Mouse (Mus musculus) CH12.LX (cell line): Measurements from ENCODE around the gene Tnk1. TPM values are rescaled to one million over a fixed set of nuclear protein-coding genes. Genes with fewer than 3 reads are reported as not detected.
A peak's percentile ranks its signal among the peaks of the same experiment; 100 is the strongest.

Experiments used
- DNase-seq: peaks from one replicate; pipeline ENCODE4 v3.0.0-alpha.2; 2013; ENCODE audit errors: extremely low read depth
- H3K27ac ChIP-seq: 2 replicates; pipeline ENCODE4 v1.5.1; 2012; ENCODE audit warnings: low read depth, mild to moderate bottlenecking, control low read depth, moderate library complexity; ENCODE audit not compliant: insufficient read depth
- H3K27me3 ChIP-seq: replicated peaks from 2 replicates; pipeline ENCODE3; 2012; ENCODE audit warnings: inconsistent platforms
- H3K36me3 ChIP-seq, 2 experiments: replicated peaks in 1 of 2; 2 replicates each; pipeline versions ENCODE3 to v1.6.1; 2012; ENCODE audit warnings: inconsistent platforms in 1 of 2, low read length in 1 of 2, mild to moderate bottlenecking in 1 of 2, mixed read lengths in 1 of 2, moderate library complexity in 1 of 2; ENCODE audit not compliant: control insufficient read depth in 1 of 2, insufficient read depth in 1 of 2
- H3K4me1 ChIP-seq, 2 experiments: 2 replicates each; pipeline ENCODE4 v1.6.1; 2012; ENCODE audit warnings: inconsistent platforms in 1 of 2, moderate library complexity in 1 of 2; ENCODE audit not compliant: insufficient read depth in 2 of 2, control insufficient read depth in 1 of 2
- H3K4me2 ChIP-seq: 2 replicates; pipeline ENCODE4 v1.6.1; 2012; ENCODE audit warnings: low read depth, mild to moderate bottlenecking, control low read depth; ENCODE audit not compliant: poor library complexity, insufficient read depth, severe bottlenecking
- H3K4me3 ChIP-seq, 3 experiments: fragments of 150-350 bp in 1 of 3; sonication (generic) in 1 of 3; replicated peaks in 1 of 3; 2 replicates each; pipeline versions ENCODE3 to v1.5.1; 2011 to 2012; ENCODE audit warnings: low read depth in 2 of 3, low read length in 2 of 3, mild to moderate bottlenecking in 2 of 3, moderate library complexity in 2 of 3, control low read depth in 1 of 3, improper control_type of control experiment in 1 of 3, inconsistent platforms in 1 of 3, mixed read lengths in 1 of 3; ENCODE audit not compliant: poor library complexity in 1 of 3
- H3K79me2 ChIP-seq: replicated peaks from 2 replicates; pipeline ENCODE4 v1.6.1; 2012; ENCODE audit warnings: mild to moderate bottlenecking, moderate library complexity; ENCODE audit not compliant: control insufficient read depth, poor library complexity, insufficient read depth, severe bottlenecking; ENCODE audit errors: extremely low read depth
- H3K9ac ChIP-seq: 2 replicates; pipeline ENCODE4 v1.6.1; 2012; ENCODE audit warnings: low read depth, mild to moderate bottlenecking, control low read depth, moderate library complexity; ENCODE audit not compliant: insufficient read depth
- H3K9me3 ChIP-seq: replicated peaks from 2 replicates; pipeline ENCODE3; 2012; ENCODE audit warnings: low read length, inconsistent platforms, mixed read lengths
- BHLHE40 ChIP-seq: IDR thresholded peaks from 2 replicates; pipeline ENCODE4 v1.6.1; 2011; ENCODE audit warnings: mild to moderate bottlenecking, low read depth, low read length, improper control_type of control experiment
- CHD1 ChIP-seq: IDR thresholded peaks from 2 replicates; pipeline ENCODE4 v1.6.1; 2012; ENCODE audit warnings: low read depth, low read length, improper control_type of control experiment, inconsistent platforms
- CHD2 ChIP-seq: IDR thresholded peaks from 2 replicates; pipeline ENCODE4 v1.6.1; 2011; ENCODE audit warnings: low read length, improper control_type of control experiment
- ELF1 ChIP-seq: IDR thresholded peaks from 2 replicates; pipeline ENCODE4 v1.6.1; 2014; ENCODE audit warnings: low read depth, mild to moderate bottlenecking, inconsistent platforms, low read length, improper control_type of control experiment
- ETS1 ChIP-seq: conservative IDR thresholded peaks from 2 replicates; pipeline ENCODE4 v1.6.1; 2012; ENCODE audit warnings: low read depth, mild to moderate bottlenecking, inconsistent platforms, low read length, improper control_type of control experiment, moderate library complexity
- HCFC1 ChIP-seq: IDR thresholded peaks from 2 replicates; pipeline ENCODE4 v1.6.1; 2012; ENCODE audit warnings: low read depth, mild to moderate bottlenecking, inconsistent platforms, low read length, improper control_type of control experiment
- IRF4 ChIP-seq: IDR thresholded peaks from 2 replicates; pipeline ENCODE4 v1.6.1; 2014; ENCODE audit warnings: low read depth, mild to moderate bottlenecking, inconsistent platforms, low read length, improper control_type of control experiment
- KAT2A ChIP-seq: IDR thresholded peaks from 2 replicates; pipeline ENCODE4 v1.6.1; 2012; ENCODE audit warnings: low read length, improper control_type of control experiment, inconsistent platforms; ENCODE audit not compliant: insufficient replicate concordance
- MAX ChIP-seq: IDR thresholded peaks from 2 replicates; pipeline ENCODE4 v1.6.1; 2011; ENCODE audit warnings: low read length, improper control_type of control experiment
- MYC ChIP-seq: IDR thresholded peaks from 2 replicates; pipeline ENCODE4 v1.6.1; 2011; ENCODE audit warnings: low read depth, mild to moderate bottlenecking, improper control_type of control experiment, low read length
- NELFE ChIP-seq: IDR thresholded peaks from 2 replicates; pipeline ENCODE4 v1.6.1; 2011; ENCODE audit warnings: low read depth, low read length, improper control_type of control experiment
- PAX5 ChIP-seq: IDR thresholded peaks from 2 replicates; pipeline ENCODE4 v1.6.1; 2012; ENCODE audit warnings: low read length, inconsistent platforms, mixed read lengths
- POLR2A ChIP-seq: IDR thresholded peaks from 2 replicates; pipeline ENCODE4 v1.6.1; 2011; ENCODE audit warnings: low read depth, mild to moderate bottlenecking, improper control_type of control experiment, low read length
- POLR2AphosphoS2 ChIP-seq: IDR thresholded peaks from 2 replicates; pipeline ENCODE4 v1.6.1; 2011; ENCODE audit warnings: low read depth, low read length, improper control_type of control experiment
- RCOR1 ChIP-seq: conservative IDR thresholded peaks from 2 replicates; pipeline ENCODE4 v1.6.1; 2012; ENCODE audit warnings: low read depth, mild to moderate bottlenecking, inconsistent platforms, low read length, improper control_type of control experiment
- SIN3A ChIP-seq: IDR thresholded peaks from 2 replicates; pipeline ENCODE4 v1.6.1; 2012; ENCODE audit warnings: low read length, improper control_type of control experiment, inconsistent platforms
- TBP ChIP-seq: conservative IDR thresholded peaks from 2 replicates; pipeline ENCODE4 v1.6.1; 2011; ENCODE audit warnings: low read depth, low read length, improper control_type of control experiment
- TCF12 ChIP-seq: IDR thresholded peaks from 2 replicates; pipeline ENCODE4 v1.6.1; 2014; ENCODE audit warnings: low read depth, mild to moderate bottlenecking, inconsistent platforms, low read length, improper control_type of control experiment
- USF1 ChIP-seq: IDR thresholded peaks from 2 replicates; pipeline ENCODE4 v1.6.1; 2014; ENCODE audit warnings: low read depth, mild to moderate bottlenecking, inconsistent platforms, low read length, improper control_type of control experiment
- ZC3H11A ChIP-seq: IDR thresholded peaks from 2 replicates; pipeline ENCODE4 v1.6.1; 2012; ENCODE audit warnings: low read depth, mild to moderate bottlenecking, inconsistent platforms, low read length, improper control_type of control experiment
- dilution Hi-C: fragments of 300-500 bp; cut with MboI; formaldehyde crosslinking; loops from 2 replicates; pipeline ENCODE4 v1.14.3; 2020; ENCODE audit warnings: low sequenced_read_pairs; ENCODE audit not compliant: extremely low pct_unique_long_range_greater_than_20kb, extremely low pct_ligation_motif_present
- in situ Hi-C: fragments of 300-500 bp; cut with MboI; formaldehyde crosslinking; loops from 3 replicates; pipeline ENCODE4 v1.14.3; 2019; ENCODE audit warnings: low sequenced_read_pairs, low pct_ligation_motif_present, low pct_unique_long_range_greater_than_20kb, mixed read lengths
- polyA plus RNA-seq: library from polyadenylated mRNA; unstranded; fragments of >175 nt; gene quantifications from 2 replicates; pipeline ENCODE4 v1.2.1, GENCODE M21; 2012; ENCODE audit warnings: low read depth; ENCODE audit not compliant: insufficient read length
- total RNA-seq, 2 experiments: library from RNA; depleted of rRNA; stranded (reverse); fragments of 300-350 nt in 1 of 2; fragments of >200 nt in 1 of 2; gene quantifications; 2 replicates each; pipeline ENCODE4 v1.2.3; 2012 to 2014

The Tnk1 gene
- total and polyA plus RNA-seq, 3 experiments, result 0.13 to 0.30 TPM; not detected in 1

DNA sequence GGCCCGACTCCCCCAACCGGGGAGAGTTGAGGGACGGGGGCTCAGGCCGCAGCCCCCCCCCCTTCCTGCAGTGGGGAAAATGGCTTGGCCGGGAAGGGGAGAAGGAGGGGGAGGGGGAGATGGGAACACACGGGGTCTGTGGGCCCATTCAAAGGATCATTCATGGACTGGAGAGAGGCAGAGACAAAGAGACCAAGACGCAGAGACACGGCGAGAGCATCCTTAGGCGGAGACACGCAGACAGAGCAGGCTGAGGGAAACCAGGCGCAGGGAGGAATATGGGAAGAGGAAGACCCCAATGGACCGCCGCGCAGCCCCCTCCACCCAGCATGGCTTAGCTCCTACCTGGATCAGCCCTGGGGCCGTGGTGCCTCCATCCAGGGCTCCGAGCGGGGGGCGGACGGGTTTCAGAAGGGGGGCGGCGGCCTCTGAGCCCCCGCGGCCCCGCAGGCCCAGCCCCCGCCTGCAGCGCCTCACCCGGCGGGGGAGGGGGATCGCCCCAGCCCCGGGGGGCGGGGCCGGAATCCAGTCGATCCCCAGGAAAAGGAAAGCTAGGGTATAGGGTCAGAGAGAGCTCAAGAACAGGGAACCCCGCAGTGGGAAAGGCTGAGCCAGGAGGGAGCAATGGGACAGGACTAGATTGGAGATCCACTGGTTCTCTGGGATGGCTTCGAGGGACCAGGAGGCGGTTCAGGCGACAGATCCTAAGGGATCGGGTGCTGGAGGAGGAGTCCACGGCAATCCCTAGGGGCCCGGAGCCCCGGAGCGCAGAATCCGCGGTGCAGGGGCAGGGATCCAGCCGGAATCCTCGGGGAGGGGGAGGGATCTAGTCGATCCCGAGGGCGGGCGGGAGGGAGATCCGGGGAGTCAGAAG lies 21.6 kb downstream of the Tnk1 start:
- peak overlapping the region; percentile 59 to 100 (median 62) for H3K4me3 ChIP-seq
- in situ Hi-C loops, result no loop called here
- TF ChIP-seq NELFE, result no peak
- peak; percentile 47; the same call in 1 of the 2 replicates for TF ChIP-seq CHD2
- TF ChIP-seq, all 38 proteins: peak for 1
- Histone ChIP-seq H3K9ac (peak overlapping the region; percentile 66), H3K4me2 (peak overlapping the region; percentile 98), H3K9me3 (no peaks in the 10 kb centered on the region), H3K79me2 (no peaks in the 10 kb centered on the region), H3K36me3 (peaks cover 3 to 9% of the 10 kb centered on the region in 2 experiments), H3K4me1 (peaks cover 10 to 18% of the 10 kb centered on the region in 2 experiments), H3K27me3 (peaks cover 38% of the 10 kb centered on the region), H3K27ac (no peak overlapping the region)
- no peak for DNase-seq
- dilution Hi-C loops, result no loop called here

DNA sequence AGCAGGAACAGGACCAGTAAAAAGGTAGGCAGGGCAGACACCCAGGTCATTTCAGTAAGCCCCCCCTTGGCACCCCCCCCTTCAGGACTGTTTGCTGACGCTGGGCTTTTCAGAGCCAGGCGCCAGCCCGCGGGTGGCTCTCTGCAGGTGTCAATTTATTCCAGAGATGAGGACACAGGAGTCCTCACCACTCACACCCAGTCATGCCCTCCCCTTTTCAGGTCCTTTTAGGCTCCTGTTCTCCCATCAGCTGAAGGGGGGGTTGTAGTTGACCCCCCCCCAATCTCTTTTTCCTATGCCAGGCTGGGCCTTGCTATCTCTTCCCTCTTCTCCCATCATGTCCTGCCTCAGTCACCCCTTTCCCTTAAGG lies 22.6 kb downstream of the Tnk1 start:
- Histone ChIP-seq H3K27me3 (peaks cover 45% of the 10 kb centered on the region), H3K4me2 (no peak overlapping the region)
- no peak for TF ChIP-seq MAX
- no peak for TF ChIP-seq MYC
- no peak for TF ChIP-seq KAT2A
- TF ChIP-seq USF1, result no peak
- no peak for TF ChIP-seq PAX5
- TF ChIP-seq CHD2, result no peak
- no peak for TF ChIP-seq CHD1
- TF ChIP-seq ETS1, result no peak
- no peak for TF ChIP-seq TCF12
- no peak for TF ChIP-seq IRF4
- no peak for TF ChIP-seq ZC3H11A
- no peak for TF ChIP-seq ELF1
- no peak for TF ChIP-seq SIN3A
- no peak for TF ChIP-seq RCOR1
- TF ChIP-seq BHLHE40, result no peak
- no peak for TF ChIP-seq POLR2A
- no peak for TF ChIP-seq HCFC1
- no peak for TF ChIP-seq POLR2AphosphoS2
- no peak for TF ChIP-seq TBP
- TF ChIP-seq, all 38 proteins: peak for 0
- no peak for DNase-seq
- Histone ChIP-seq H3K9ac (no peak overlapping the region), H3K4me1 (peaks cover 10 to 18% of the 10 kb centered on the region in 2 experiments), H3K36me3 (peaks cover 3 to 9% of the 10 kb centered on the region in 2 experiments), H3K9me3 (no peaks in the 10 kb centered on the region), H3K4me3 (no peak overlapping the region), H3K27ac (no peak overlapping the region), H3K79me2 (no peaks in the 10 kb centered on the region)
- in situ Hi-C loops, result no loop called here
- dilution Hi-C loops, result no loop called here
